Mouse (Mus musculus) adrenal gland, adult 8-10 months (tissue): ENCODE results near the gene Sntg2. TPM values are rescaled to one million over a fixed set of nuclear protein-coding genes. Genes with fewer than 3 reads are reported as not detected.

ENCODE experiments used
- DNase-seq: peaks from one replicate; pipeline ENCODE4 v3.0.0; 2022
- total RNA-seq, 4 experiments: library from RNA; stranded (reverse); gene quantifications; 2 replicates each; pipeline ENCODE4 v1.2.4; 2022

The Sntg2 gene
- total RNA-seq, 4 experiments from 2014 or later, result 0.35 to 0.56 (median 0.47) TPM

DNA sequence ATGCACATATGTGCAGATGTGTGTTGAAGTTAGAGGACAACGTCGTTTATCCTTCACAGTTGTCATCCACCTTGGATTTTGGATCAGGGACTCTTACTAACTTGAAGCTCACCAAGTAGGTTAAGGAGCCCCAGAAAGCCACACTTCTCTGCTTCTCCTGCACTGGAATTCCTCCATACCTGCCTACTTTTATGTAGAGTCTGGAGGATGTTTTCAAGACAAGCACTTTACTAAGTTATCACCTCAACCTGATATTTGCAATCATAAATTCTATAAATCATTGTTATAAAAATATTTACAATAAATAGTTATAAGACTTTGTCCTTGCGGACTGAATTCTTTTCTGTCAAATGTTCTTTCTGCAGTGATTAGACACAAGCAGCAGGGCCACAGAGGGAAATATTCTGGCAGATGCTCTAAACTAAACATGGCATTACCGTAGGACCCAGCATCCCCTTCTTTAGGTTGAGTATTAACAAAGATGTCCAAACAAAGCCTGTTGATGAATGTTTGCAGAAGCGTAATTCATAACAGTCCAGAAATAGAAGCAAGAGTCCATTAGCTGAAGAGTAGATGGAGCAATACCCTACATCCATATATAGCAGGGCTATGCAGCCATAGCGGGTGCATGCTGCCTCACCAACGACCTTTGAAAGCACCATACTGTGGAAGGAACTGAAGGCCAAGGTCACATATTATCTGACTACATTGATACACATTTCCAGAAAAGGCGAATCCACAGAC is 100.8 kb downstream of the Sntg2 start:
- no peak for DNase-seq

DNA sequence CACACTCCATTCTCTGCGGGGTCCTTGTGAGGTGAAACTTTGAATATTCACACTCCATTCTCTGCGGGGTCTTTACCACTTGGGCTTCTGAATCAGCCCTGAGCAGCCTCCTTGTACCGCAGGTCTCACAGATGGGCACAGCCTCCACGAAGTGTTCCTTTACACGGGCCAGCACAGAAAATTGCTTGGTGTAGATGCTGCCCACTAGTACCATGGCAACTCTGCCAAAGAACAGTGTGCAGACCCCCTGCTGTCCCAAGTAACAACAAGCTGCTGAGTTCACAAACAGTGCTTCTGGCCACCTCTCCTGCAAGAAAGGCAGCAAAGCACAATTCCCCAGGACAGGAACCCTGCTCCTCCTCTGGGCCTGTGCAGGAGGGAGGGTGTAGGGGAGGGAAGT is 109.0 kb downstream of the Sntg2 start:
- no peak for DNase-seq

DNA sequence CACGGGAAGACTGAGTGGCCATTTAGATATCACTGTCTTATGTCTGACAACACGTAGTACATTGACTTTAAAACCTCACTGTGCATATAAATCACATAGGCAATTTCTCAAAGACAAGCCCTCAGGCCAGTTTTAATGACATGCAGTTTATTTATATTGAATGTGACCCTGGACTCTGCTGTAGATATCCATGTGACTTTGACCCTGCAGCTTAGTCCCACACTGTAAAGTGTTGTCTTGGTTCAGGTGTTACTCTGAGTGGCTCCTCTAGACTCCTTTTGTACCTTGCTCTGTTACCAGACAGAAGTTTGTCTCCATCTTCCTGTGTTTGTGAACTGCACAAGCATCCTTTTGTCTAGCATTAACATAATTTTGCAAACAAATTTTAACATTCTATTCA is 112.0 kb downstream of the Sntg2 start:
- no peak for DNase-seq

DNA sequence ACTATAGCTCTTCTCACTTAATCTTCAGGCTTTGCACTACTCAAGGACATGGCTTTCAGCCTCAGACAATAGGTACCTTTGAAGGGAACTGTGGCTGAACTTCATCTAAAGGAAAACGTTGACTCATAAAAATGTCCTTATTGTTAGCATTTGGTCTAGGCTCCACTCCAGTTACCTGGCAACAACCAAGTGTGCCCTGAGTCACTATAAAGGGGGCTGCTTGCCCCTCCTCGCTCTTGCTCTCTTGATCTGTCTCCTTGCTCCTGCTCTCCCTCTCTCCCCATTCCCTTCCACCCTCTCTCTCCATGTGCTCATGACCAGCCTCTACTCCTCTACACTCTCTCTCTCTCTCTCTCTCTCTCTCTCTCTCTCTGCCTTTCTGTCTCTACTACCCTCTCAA is 114.5 kb downstream of the Sntg2 start:
- no peak for DNase-seq

DNA sequence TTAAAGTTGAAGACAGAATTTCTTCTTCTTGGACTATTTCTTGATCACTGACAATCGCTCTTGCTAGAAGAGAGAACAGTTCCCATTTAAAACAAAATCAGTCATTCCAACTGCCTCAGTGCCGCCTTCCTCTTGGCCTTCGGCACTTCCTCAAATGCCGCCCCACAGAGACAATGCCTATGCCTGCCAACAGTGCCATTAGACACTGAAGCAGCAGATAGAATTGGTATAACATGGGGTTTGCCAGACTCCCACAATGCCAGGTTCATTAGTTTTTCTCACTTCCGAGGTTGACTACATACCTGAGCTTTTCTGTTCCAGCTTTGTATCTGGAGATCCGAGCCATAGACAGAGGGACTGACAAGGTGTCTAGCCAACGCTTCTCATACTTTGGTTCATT is 115.5 kb downstream of the Sntg2 start:
- DNase-seq, result no peak

DNA sequence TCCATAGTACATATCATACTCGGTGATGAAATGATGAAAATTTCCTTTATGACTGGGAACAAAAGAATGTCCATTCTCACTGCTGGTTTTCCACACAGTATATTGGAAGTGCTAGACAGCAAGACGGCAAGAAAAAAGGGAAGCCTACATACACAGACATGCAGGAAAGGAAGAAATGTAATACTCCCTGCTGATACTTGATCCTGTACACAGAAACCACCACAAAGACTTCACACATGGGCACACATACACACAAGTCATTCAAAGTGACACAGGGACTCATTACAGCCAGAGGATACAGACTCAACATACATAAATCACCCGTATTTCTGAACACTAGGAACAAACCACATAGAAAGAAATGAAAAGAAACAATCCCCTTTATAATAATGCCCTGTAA is 117.0 kb downstream of the Sntg2 start:
- DNase-seq, result no peak

DNA sequence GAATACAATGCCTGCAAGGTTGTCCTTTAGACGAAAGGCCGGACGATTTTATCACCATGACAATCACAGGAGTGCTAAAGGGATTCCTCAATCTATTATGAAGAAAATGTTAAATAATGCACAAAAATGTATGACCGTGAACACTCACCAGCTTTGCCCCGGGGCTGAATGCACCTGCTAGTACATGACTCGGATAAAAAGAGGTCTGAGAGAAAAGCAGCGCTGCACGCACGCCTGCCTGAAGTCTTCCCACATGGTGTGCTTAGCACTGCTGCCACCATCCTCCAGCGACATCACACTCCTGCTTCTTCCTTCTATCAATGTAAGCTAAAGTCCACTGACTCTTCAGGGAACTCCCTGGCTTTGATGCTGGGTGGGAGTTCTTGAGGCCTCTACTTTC is 118.6 kb downstream of the Sntg2 start:
- DNase-seq, result no peak

DNA sequence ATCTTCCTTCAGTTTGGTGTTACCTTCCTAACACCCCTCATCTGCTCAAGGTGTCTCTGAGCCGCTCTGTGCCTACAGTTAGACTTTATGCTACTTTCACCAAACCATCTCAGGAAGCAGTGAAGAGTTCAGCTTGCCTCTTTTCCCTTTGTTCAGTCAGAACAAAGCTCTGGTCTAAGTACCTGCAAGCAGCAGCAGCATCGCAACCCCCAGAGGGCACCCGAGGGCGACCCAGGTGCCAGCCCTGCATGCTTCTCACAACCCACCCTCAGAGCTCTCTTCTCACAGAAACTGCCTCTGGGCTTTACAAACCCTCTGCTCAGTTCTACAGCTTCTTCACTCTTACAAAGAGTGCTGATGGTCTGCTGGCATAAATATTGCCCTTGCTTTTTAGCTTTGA is 120.8 kb downstream of the Sntg2 start:
- no peak for DNase-seq

DNA sequence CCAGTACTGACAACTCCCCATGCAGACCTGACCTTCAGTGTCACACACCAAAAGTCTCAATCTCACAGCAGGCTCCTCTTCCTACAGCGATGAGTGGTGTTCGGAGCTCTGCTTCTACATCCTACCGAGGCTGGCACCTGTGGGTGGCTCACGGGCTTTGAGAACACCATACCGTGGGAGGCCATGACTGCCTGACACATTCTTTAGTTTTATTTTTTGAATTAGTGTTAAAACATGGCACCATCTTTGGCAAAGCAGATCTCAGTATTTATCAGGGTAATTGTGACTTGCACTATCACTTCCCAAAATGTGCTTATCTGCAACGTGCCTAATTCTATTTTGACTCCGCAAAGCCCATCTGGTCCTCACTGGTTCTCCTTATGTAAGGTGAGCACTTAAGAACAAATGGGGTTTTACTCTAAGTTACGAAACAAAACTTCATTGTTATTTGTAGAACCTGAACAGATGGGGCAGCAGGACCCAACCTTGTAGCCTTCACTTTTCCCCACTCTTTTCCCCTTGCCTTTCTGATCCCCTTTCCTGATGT is 121.8 kb downstream of the Sntg2 start:
- no peak for DNase-seq

DNA sequence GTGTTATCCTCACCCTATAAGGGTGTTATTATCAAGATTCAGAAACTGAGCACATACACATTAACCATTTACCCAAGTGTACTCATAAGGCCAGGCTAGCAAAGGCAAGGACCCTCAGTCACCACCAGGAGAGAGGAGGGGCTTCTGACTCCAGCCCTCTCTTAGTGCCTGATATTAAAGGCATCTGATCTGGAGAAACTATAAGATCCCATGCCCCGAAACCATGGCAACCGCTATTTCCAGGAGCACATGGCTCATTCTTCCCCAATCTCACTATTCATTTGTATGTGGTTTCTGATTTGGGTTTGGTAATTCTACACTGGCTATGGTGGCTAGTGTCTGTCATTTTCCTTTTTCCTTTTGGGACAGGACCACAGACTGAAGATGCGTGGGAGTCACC is 124.1 kb downstream of the Sntg2 start:
- no peak for DNase-seq

DNA sequence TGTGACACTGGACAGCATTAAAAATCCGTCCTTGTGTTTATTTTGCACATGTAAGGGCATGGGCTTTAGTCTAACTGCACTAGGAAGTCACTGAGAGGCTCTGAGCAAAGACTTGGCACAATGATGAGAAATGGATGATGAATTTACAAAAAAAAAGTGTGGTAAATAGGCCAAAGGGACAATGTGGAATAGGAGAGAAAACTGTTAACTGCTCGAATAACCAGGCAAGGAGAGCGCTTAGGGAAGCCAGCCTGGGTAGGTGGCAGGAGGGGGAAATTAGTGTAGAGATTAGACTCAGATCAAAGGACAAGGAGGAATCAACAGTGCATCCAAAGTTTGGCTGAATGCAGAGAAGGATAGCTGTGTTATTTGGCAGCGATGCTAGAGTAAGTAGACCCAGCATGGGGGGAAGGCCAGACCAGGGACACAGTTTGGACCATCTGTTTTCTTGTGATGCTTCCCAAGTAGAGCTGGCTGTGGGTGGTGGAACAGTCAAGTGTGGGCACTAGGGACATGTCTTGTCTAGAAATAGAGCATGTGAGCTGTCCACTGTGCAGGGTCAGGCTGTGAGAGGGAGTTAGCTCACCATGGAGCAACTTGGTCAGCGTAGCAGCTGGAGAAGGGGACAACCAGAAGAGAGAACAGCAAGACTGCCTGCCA is 126.8 kb downstream of the Sntg2 start:
- DNase-seq, result no peak

DNA sequence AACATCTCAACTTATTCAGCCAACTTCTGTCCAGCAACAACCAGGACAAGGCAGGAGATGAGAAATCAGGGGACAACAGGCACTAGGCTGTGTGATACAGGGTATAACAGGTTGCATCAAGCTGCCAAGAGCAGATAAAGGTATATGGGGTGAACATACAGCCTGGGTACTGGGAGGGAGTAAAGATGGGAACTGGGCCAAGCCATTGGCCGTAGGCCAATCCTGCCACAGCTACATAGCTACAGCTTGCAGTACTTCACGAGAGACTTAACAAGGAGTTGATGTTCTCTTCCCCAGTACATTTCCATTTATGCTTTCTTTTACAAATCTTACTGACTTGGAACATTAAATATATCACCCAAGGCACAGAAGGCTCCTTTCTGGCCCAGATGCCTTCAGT is 129.0 kb downstream of the Sntg2 start:
- no peak for DNase-seq

DNA sequence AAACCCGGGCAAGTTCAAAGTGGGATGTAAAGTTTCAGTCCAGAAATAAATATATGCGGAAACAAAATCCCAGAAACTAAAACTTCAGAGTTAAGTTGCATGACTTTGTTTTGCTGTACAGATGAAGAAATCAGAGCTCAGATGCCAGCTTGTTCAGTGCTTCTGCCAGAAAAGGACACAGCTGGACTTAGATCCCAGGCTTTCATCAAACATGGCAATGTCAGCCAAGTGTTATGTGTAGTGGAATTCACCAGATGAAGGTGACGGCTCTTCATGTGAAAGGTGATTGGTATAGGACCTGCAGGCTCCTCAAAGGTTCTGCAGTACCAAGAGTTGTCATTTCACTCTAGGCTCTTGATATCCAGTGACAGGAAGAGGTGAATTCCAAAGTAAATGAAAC is 132.3 kb downstream of the Sntg2 start:
- DNase-seq, result no peak

DNA sequence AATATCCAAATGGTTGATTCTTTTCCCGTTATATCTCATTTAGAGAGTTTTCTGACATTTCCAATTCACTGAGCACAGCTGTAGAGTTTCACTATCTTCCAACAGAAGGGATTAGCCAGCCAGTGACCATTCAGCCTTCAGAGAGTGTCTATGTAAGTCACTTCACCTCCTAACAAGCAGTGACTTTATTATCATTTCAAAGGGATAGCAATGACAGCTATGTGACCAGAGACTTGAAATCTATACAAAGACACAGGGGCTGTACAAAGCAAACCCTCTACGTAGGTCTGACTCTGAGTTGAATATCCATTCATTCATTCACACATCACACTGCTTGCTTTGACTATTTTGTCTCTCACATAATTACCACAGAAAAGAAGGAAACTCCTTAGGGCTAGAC is 138.2 kb downstream of the Sntg2 start:
- DNase-seq, result no peak

DNA sequence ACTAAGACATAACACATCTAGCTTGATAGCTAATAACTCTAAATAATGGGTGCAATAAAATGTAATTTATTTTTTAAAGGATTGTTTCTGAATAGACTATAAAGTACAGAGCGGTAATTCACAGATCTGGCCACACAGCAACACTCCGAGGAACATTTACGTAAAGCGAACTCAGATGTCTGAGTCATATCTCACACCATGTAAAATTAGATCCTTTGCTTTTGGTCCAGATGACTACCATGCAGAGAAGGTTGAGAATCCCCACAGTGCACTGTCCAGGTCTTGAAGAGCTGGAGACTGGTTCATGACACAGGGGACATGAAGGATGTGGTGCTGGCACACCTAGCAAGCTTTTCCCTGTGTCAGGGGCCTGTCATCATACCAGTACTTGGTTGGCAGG is 145.2 kb downstream of the Sntg2 start:
- no peak for DNase-seq

DNA sequence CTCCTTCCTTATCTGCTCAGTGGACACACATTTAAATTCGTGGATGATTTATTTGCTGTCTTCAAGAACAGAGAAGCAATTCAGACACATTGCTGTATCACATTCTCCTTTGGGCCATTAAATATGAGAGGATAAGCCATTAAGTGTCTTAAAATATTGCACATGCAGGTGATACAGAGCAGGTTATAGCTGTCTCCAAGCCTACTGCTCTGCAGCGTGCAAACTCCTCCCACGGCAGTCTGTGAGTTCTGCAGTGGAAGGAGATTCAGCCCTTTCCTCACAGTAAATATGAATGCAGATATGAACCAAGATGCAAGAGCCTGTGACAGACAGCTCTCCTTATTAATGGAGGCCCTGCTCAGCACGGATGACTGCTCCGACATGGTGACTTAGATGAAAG is 146.9 kb downstream of the Sntg2 start:
- no peak for DNase-seq

DNA sequence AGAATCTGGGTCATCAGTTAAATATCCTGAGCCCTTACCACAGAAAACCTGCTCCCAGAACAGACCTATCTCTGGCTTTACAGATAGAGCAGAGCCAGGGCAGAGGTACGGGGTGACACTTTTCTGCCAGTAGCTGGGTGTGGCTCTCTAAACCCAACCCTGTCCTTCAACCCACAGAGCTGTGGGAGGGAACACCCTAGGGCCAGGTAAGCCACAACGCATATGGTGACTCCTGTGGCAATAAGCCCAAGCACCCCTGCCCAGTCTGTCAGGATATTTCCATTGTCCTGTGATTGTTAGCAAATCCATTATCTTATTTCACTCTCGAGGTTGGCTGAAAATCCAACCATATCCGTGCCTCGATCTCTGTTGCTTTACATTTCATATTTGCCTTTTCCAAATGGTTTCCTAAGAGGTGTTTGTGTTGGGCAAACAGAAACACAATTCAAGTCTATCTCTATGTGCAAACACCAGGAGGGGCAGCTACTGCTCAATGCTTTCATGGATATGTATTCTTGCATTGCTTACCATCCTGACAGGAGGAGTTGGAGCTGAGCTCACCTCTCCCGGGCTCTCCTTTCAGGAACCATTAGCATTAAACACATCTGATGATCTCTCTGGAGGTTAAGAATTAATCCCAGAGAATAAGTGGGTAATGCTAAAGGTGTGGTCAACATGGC is 156.3 kb downstream of the Sntg2 start:
- DNase-seq, result no peak

DNA sequence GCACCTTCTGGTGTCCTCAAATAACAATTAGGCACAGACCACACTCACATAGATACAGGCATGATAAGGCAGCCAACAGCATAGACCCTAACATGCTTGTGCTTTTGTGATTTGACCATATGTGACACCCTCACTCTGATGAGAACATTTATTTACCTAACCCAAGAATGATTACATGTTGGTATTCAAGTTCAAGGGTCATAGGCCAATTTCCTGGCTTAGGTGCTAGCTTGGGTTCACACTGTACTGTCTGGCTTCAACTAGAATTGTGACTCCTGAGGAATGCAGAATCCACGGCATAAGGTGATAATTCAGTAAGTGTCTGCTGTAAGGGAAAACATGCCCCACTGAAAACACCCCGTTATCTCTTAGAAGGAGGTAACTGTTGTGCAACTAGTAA is 158.4 kb downstream of the Sntg2 start:
- no peak for DNase-seq

DNA sequence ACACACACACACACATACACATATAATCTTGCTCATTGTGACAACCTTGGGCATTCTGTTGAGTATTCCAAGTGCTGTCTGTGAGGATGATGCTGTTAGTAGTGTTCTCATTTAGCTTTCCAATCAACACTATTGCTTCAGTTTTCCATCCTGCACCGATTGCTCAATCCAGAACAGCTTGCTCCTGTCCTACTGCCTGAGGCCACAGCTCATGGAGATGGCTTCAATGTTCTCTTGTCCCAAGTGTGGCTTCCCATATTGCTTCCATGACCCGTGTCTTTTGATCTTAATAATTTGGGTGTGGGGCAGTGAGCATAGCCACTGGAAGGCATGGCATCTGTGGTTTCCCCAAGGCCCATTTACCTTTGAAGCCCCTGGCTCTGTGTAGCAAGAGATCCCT is 162.8 kb downstream of the Sntg2 start:
- no peak for DNase-seq

DNA sequence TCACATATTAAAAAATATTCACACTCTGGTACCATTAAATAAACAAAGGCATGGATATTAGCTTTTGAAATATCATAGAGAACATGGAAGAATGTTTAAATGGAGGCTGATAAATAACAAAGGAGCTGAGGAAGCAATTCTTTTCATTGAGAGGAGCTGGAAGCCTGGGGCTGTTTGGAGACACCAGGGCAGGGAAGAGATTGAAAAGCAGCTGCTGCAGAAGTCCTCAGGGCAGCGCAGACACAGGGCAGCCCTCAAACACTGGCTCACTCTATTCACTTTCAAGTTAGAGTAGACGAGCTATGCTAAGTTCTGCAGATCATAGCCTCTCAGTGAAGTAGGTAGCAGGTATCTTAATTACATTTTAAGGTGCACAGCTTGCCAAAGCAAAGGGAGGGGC is 164.6 kb downstream of the Sntg2 start:
- DNase-seq, result no peak

DNA sequence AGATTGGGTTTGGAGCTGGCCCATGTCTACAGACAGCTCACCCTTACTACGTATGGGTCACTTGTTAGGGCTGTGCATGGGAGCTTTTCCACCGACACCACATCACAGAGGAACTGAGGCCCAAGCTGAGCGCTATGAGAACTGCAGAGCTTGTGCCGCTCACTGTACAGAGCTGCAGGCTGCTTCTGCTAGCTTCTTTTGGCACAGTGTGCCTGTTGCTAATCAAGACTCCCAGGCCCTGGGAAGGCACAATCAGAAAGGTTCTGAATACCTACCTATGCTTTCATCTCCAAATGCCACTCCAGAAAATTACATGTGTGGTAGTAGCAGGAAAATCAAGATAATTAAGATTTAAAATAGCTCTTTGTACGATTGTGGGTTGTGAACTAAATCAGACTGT is 165.1 kb downstream of the Sntg2 start:
- DNase-seq, result no peak

DNA sequence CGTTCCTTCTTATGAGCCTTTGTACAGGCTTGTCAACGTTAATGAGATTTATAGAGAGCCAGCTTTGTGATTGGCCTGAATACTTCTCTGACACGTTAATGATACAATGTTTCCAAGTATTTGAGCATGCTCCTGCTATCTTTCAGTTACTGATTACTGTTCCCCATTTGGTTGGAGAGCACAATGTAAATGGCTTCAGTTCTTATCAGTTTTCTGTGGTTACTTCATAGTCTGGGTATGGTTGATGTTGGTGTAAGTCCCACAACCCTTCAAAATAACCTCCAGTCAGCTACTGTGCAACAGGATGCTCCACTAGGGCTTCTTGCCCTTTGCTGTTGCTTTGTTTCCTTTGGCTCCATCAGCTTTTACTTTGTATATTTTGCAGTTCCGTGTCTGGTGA is 168.7 kb downstream of the Sntg2 start:
- no peak for DNase-seq

DNA sequence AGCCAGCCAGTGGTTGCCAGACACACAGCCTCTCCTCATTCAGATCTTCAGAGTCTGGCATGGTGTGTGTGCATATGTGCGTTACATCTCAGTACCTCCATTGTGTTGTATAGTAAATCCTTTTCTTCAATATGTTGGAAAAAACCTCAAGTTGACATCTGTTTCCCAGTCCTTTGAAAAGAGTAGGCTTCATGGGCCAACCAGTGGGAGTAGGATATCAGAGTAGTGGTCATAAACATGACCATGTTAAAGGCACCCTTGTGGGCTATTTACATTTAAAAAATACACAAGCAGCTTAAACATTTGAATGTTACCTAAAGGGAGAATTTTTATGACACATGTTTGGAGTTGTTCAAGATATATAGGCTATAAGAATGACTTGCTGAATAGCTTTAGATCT is 170.4 kb downstream of the Sntg2 start:
- no peak for DNase-seq

DNA sequence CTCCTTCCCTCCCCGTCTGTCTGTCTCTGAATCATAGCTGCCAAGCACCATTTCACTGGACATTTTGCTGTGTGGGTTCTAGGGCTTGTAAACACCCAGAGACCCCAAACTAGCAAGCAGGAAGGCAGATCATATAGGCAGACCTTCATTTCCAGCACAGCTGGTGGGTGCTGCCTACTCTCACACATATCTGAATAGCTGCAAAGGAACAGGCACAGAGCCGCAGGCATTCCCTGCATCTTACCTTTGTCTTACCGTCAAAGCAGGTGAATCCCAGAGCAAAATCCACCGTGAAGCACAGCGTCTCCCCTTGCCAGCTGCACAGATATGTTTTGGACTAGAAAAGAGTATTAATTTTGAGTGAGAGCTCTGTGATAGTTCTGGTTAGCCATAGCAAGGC is 172.1 kb downstream of the Sntg2 start:
- DNase-seq, result no peak
